Mouse (Mus musculus) stomach, postnatal 0 days (tissue): Measurements from ENCODE around the gene Rhoq.

Source experiments
- CTCF ChIP-seq: IDR thresholded peaks from 2 replicates; pipeline ENCODE4 v1.5.1; 2016; ENCODE audit warnings: antibody characterized with exemption, low read depth, mild to moderate bottlenecking, moderate library complexity
- EP300 ChIP-seq: optimal IDR thresholded peaks from 2 replicates; pipeline ENCODE3; 2016; ENCODE audit warnings: antibody characterized with exemption

GRCm38 (mm10) chr17:87024491-87025242 is 61.8 kb downstream of the Rhoq start:
- TF ChIP-seq CTCF (no peak), EP300 (no peak)
